Comparison of ENCODE assay signal across 11 mouse cellular contexts in the genomic region with DNA sequence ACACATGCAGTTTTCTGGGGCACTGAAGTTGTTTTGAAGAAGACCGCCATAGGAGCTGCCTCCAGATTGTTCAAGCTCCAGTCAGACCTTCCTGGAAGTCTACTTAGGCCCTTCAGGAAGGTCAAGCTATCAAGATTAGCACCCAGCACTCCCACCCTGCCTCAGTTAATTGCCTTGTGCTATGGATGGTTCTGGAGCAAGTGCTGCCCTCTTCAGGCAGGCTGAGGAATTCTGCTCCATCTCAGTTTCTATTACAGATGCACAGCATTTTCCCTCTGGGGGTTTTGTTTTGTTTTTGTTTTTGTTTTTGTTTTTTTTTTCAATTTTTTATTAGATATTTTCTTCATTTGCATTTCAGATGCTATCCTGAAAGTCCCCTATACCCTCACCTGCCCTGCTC.
DNase-seq lines count a peak whose midpoint lies in the region; TF ChIP-seq lines count a peak whose summit lies in the region.
"Had no signal": no experiment of that assay in that cellular context is flagged by ENCODE, and none has a peak within 500 bp of the region (broad histone marks: within the 10 kb centered on the region; RNA-seq: fewer than 3 reads in every experiment).

No protein-coding gene starts in this region.

- H3K27ac ChIP-seq in liver, adult 2 months (replicated peaks; ENCODE audit: insufficient read depth, low read depth, low read length), result no peak overlapping the region
- H3K27ac ChIP-seq in ES-Bruce4 (ENCODE audit: insufficient read depth, low read length), result no peak overlapping the region
- H3K27ac ChIP-seq in embryonic fibroblast, embryonic 13.5 days (ENCODE audit: insufficient read depth, low read length), result no peak overlapping the region
- H3K27ac ChIP-seq: forebrain, embryonic 10.5 days; neural tube, embryonic 13.5 days had no signal

- H3K4me1 ChIP-seq in liver, adult 2 months (ENCODE audit: control insufficient read depth, insufficient read depth, low read length), result no peaks in the 10 kb centered on the region
- H3K4me1 ChIP-seq in ES-Bruce4 (ENCODE audit: control insufficient read depth, insufficient read depth, low read length), result no peaks in the 10 kb centered on the region
- no peaks in the 10 kb centered on the region for H3K4me1 ChIP-seq in embryonic fibroblast, embryonic 13.5 days (ENCODE audit: control insufficient read depth, insufficient read depth, low read length)
- H3K4me1 ChIP-seq: forebrain, embryonic 10.5 days; neural tube, embryonic 13.5 days had no signal

- no peaks in the 10 kb centered on the region for H3K9me3 ChIP-seq in ES-Bruce4 (replicated peaks; ENCODE audit: control insufficient read depth, insufficient read depth, low read length, poor library complexity, severe bottlenecking)
- H3K9me3 ChIP-seq: forebrain, embryonic 10.5 days; neural tube, embryonic 13.5 days had no signal

- peak; percentile 75 for TF ChIP-seq CTCF in liver, adult 2 months (IDR thresholded peaks at IDR 0.05; ENCODE audit: low read depth, low read length)
- TF ChIP-seq CTCF in ES-Bruce4 (IDR thresholded peaks at IDR 0.05; ENCODE audit: low read depth, low read length), result peak; percentile 55
- TF ChIP-seq CTCF in embryonic fibroblast, embryonic 13.5 days (IDR thresholded peaks at IDR 0.05; ENCODE audit: borderline replicate concordance, insufficient read depth, low read length), result 0 out of 2 replicates have a peak, but pooled peaks have one; percentile 22

- no peaks in the 10 kb centered on the region for H3K27me3 ChIP-seq in liver, adult 2 months (ENCODE audit: control insufficient read depth, insufficient read depth, low read length)
- no peaks in the 10 kb centered on the region for H3K27me3 ChIP-seq in ES-Bruce4 (ENCODE audit: control insufficient read depth, insufficient read depth, low read length, poor library complexity, severe bottlenecking)
- H3K27me3 ChIP-seq: neural tube, embryonic 13.5 days had no signal

- no peak for TF ChIP-seq EP300 in ES-Bruce4 (IDR thresholded peaks at IDR 0.05; ENCODE audit: insufficient read depth, low read depth, low read length)

- H3K9ac ChIP-seq in liver, adult 2 months (ENCODE audit: low read depth, low read length), result no peak overlapping the region
- H3K9ac ChIP-seq in ES-Bruce4 (ENCODE audit: low read depth, poor library complexity, severe bottlenecking), result no peak overlapping the region
- H3K9ac ChIP-seq: neural tube, embryonic 13.5 days had no signal

- H3K36me3 ChIP-seq in liver, adult 2 months (ENCODE audit: control insufficient read depth, insufficient read depth, low read length), result no peaks in the 10 kb centered on the region
- no peaks in the 10 kb centered on the region for H3K36me3 ChIP-seq in ES-Bruce4 (ENCODE audit: control insufficient read depth, insufficient read depth, low read length, poor library complexity, severe bottlenecking)
- H3K36me3 ChIP-seq: forebrain, embryonic 10.5 days; neural tube, embryonic 13.5 days had no signal

- WGBS in liver, adult 2 months, result 90% methylated on average over 1 of the region's 1 CpGs

- peak; percentile 10 for DNase-seq in cerebellum, adult 8-10 months
- DNase-seq in cerebellum, postnatal 14 days, result no peak
- DNase-seq in liver, adult 2 months (ENCODE audit: extremely low read depth, low read depth, low spot score), result peak; percentile 21
- no peak for DNase-seq in liver
- DNase-seq in frontal cortex, postnatal 14 days (ENCODE audit: low spot score in 2 of 2), result no peak
- no peak for DNase-seq in kidney, postnatal 14 days
- DNase-seq: cerebellum, adult 9-11 months had no signal

- H3K79me2 ChIP-seq in liver, adult 2 months (ENCODE audit: control insufficient read depth, insufficient read depth, low read length), result no peaks in the 10 kb centered on the region; the same call in 1 of the 2 replicates

- TF ChIP-seq POLR2A in liver, adult 2 months (IDR thresholded peaks at IDR 0.05; ENCODE audit: extremely low read depth, insufficient read depth, low read length), result no peak
- TF ChIP-seq POLR2A in ES-Bruce4 (IDR thresholded peaks at IDR 0.05; ENCODE audit: insufficient read depth, low read length), result no peak
- no peak for TF ChIP-seq POLR2A in embryonic fibroblast, embryonic 13.5 days (IDR thresholded peaks at IDR 0.05; ENCODE audit: low read depth, low read length)

- no peak overlapping the region for H3K4me3 ChIP-seq in liver, adult 2 months (ENCODE audit: insufficient read depth, low read depth, low read length)
- H3K4me3 ChIP-seq in ES-Bruce4 (ENCODE audit: low read depth, low read length), result no peak overlapping the region
- no peak overlapping the region for H3K4me3 ChIP-seq in embryonic fibroblast, embryonic 13.5 days (ENCODE audit: insufficient read depth, low read length)
- H3K4me3 ChIP-seq: forebrain, embryonic 10.5 days; neural tube, embryonic 13.5 days had no signal

Comparison
In these comparisons a context has a peak if more than half of its experiments do, and no peak if none do; other contexts are left out.
1. DNase-seq: peak in cerebellum, adult 8-10 months (single experiment) and liver, adult 2 months (single experiment); none in cerebellum, postnatal 14 days (0 of 2), liver (single experiment), frontal cortex, postnatal 14 days (0 of 2) and kidney, postnatal 14 days (single experiment).
2. CTCF ChIP-seq: peak in every context shown above with its lines; median percentile 75 in liver, adult 2 months; 55 in ES-Bruce4; 22 in embryonic fibroblast, embryonic 13.5 days.